Mouse (Mus musculus) embryonic facial prominence, embryonic 13.5 days (tissue): ENCODE data around the gene Nectin2. TPM values are rescaled to one million over a fixed set of nuclear protein-coding genes. Genes with fewer than 3 reads are reported as not detected.

ENCODE experiments used
- ATAC-seq: fragments of 200-750 bp; cut with Nextera tagmentation; 2 replicates; pipeline ENCODE4 v1.8.0; 2017; ENCODE audit warnings: low read depth; ENCODE audit not compliant: insufficient number of reproducible peaks, insufficient read depth, low FRiP score, low TSS enrichment
- H3K27ac ChIP-seq: fragments of 300-500 bp; sonication (generic); 2 replicates; pipeline ENCODE4 v1.5.1; 2015; ENCODE audit warnings: moderate library complexity, mild to moderate bottlenecking, inconsistent platforms
- H3K27me3 ChIP-seq: fragments of 300-500 bp; sonication (generic); 2 replicates; pipeline ENCODE4 v1.6.1; 2015; ENCODE audit warnings: mild to moderate bottlenecking, inconsistent platforms
- H3K36me3 ChIP-seq: fragments of 300-500 bp; sonication (generic); 2 replicates; pipeline ENCODE4 v1.6.1; 2015; ENCODE audit warnings: mild to moderate bottlenecking, inconsistent platforms
- H3K4me1 ChIP-seq: fragments of 300-500 bp; sonication (generic); 2 replicates; pipeline ENCODE4 v1.6.1; 2015; ENCODE audit warnings: inconsistent platforms
- H3K4me2 ChIP-seq: fragments of 300-500 bp; sonication (generic); 2 replicates; pipeline ENCODE4 v1.6.1; 2015; ENCODE audit warnings: moderate library complexity, mild to moderate bottlenecking, inconsistent platforms
- H3K4me3 ChIP-seq: fragments of 300-500 bp; sonication (generic); 2 replicates; pipeline ENCODE4 v1.5.1; 2015; ENCODE audit warnings: mild to moderate bottlenecking, inconsistent platforms
- H3K9ac ChIP-seq: fragments of 300-500 bp; sonication (generic); 2 replicates; pipeline ENCODE4 v1.6.1; 2015; ENCODE audit warnings: mild to moderate bottlenecking, inconsistent platforms
- H3K9me3 ChIP-seq: fragments of 300-500 bp; sonication (generic); 2 replicates; pipeline ENCODE4 v1.6.1; 2016; ENCODE audit warnings: inconsistent platforms
- WGBS: fragments of 180-500 bp; shearing (Covaris S2); methylation state at CpG from one replicate; pipeline ENCODE4 v1.1.7; 2015; ENCODE audit warnings: mixed read lengths; 5-methylcytosine and 5-hydroxymethylcytosine counted together
- polyA plus RNA-seq: library from polyadenylated mRNA; unstranded; fragments of >200 nt; fragmentation: Nextera tagmentation; extraction: Ambion mirVana; gene quantifications from 2 replicates; pipeline ENCODE4 v1.2.1, GENCODE M21; 2015

Gene Nectin2
- polyA plus RNA-seq, 1 experiment from 2014 or later = 87.0 TPM

GRCm38 (mm10) chr7:19764581-19764980, 14.3 kb upstream of the Nectin2 start:
- Histone ChIP-seq H3K9me3 (no peaks in the 10 kb centered on the region), H3K27me3 (no peaks in the 10 kb centered on the region; the same call in 1 of the 2 replicates), H3K36me3 (peaks cover 63% of the 10 kb centered on the region), H3K9ac (no peak overlapping the region), H3K27ac (no peak overlapping the region), H3K4me3 (no peak overlapping the region), H3K4me1 (peaks cover 15% of the 10 kb centered on the region), H3K4me2 (no peak overlapping the region)
- no peak for ATAC-seq
- WGBS = 96% methylated on average over 9 of the region's 9 CpGs

- Histone ChIP-seq H3K9ac (no peak overlapping the region), H3K36me3 (peaks cover 69% of the 10 kb centered on the region), H3K4me3 (no peak overlapping the region)
These were observed 13.7 kb upstream of the Nectin2 start for GRCm38 (mm10) chr7:19763829-19764477.

GRCm38 (mm10) chr7:19762283-19762682, 12.0 kb upstream of the Nectin2 start:
- Histone ChIP-seq H3K36me3 (peaks cover 81% of the 10 kb centered on the region), H3K4me3 (no peak overlapping the region), H3K27me3 (no peaks in the 10 kb centered on the region), H3K27ac (no peak overlapping the region), H3K9me3 (no peaks in the 10 kb centered on the region), H3K4me2 (no peak overlapping the region), H3K9ac (no peak overlapping the region), H3K4me1 (no peaks in the 10 kb centered on the region)
- WGBS = 85% methylated on average over 11 of the region's 11 CpGs
- ATAC-seq = no peak

More at GRCm38 (mm10) chr7:19763829-19764477, 13.7 kb upstream of the Nectin2 start:
- Histone ChIP-seq H3K9me3 (no peaks in the 10 kb centered on the region), H3K27ac (no peak overlapping the region), H3K4me1 (peaks cover 9% of the 10 kb centered on the region), H3K27me3 (no peaks in the 10 kb centered on the region; the same call in 1 of the 2 replicates), H3K4me2 (no peak overlapping the region)
- no peak for ATAC-seq
- 87% methylated on average over 13 of the region's 13 CpGs for WGBS

- Histone ChIP-seq H3K4me1 (0 out of 2 replicates have a peak, but pooled peaks cover 3% of the 10 kb centered on the region), H3K9ac (no peak overlapping the region), H3K27ac (no peak overlapping the region), H3K27me3 (no peaks in the 10 kb centered on the region), H3K9me3 (no peaks in the 10 kb centered on the region), H3K4me3 (no peak overlapping the region), H3K36me3 (peaks cover 72% of the 10 kb centered on the region), H3K4me2 (no peak overlapping the region)
- WGBS = 90% methylated on average over 13 of the region's 13 CpGs
- ATAC-seq = no peak
These were observed 9.7 kb upstream of the Nectin2 start for GRCm38 (mm10) chr7:19760021-19760420.

- peaks cover 59% of the 10 kb centered on the region for H3K36me3 ChIP-seq
- WGBS = 93% methylated on average over 13 of the region's 13 CpGs
- no peak overlapping the region for H3K4me3 ChIP-seq
- H3K9ac ChIP-seq = no peak overlapping the region
- H3K4me2 ChIP-seq = no peak overlapping the region
- 0 out of 2 replicates have a peak, but pooled peaks cover 6% of the 10 kb centered on the region for H3K4me1 ChIP-seq
- ATAC-seq = no peak
- no peaks in the 10 kb centered on the region for H3K9me3 ChIP-seq
- H3K27ac ChIP-seq = no peak overlapping the region
- H3K27me3 ChIP-seq = no peaks in the 10 kb centered on the region
These were observed 8.3 kb upstream of the Nectin2 start for GRCm38 (mm10) chr7:19758623-19759022.

GRCm38 (mm10) chr7:19755851-19756786, 5.8 kb upstream of the Nectin2 start:
- no peak for ATAC-seq
- no peak overlapping the region for H3K27ac ChIP-seq
- no peak overlapping the region for H3K4me2 ChIP-seq
- H3K9me3 ChIP-seq = no peaks in the 10 kb centered on the region
- H3K27me3 ChIP-seq = no peaks in the 10 kb centered on the region
- 79% methylated on average over 24 of the region's 24 CpGs for WGBS
- no peak overlapping the region for H3K4me3 ChIP-seq
- no peak overlapping the region for H3K9ac ChIP-seq
- 0 out of 2 replicates have a peak, but pooled peaks cover 7% of the 10 kb centered on the region for H3K4me1 ChIP-seq
- peaks cover 42% of the 10 kb centered on the region for H3K36me3 ChIP-seq

GRCm38 (mm10) chr7:19755008-19755407, 4.7 kb upstream of the Nectin2 start:
- no peak for ATAC-seq
- 91% methylated on average over 2 of the region's 2 CpGs for WGBS
- no peak overlapping the region for H3K9ac ChIP-seq
- H3K36me3 ChIP-seq = peaks cover 32% of the 10 kb centered on the region
- H3K27ac ChIP-seq = no peak overlapping the region
- no peaks in the 10 kb centered on the region for H3K27me3 ChIP-seq
- H3K4me1 ChIP-seq = peaks cover 11% of the 10 kb centered on the region; the same call in 1 of the 2 replicates
- no peak overlapping the region for H3K4me2 ChIP-seq
- H3K9me3 ChIP-seq = no peaks in the 10 kb centered on the region
- H3K4me3 ChIP-seq = no peak overlapping the region

- no peak overlapping the region for H3K9ac ChIP-seq
- H3K4me2 ChIP-seq = no peak overlapping the region
- H3K27ac ChIP-seq = no peak overlapping the region
- peaks cover 11% of the 10 kb centered on the region; the same call in 1 of the 2 replicates for H3K4me1 ChIP-seq
- H3K4me3 ChIP-seq = no peak overlapping the region
- WGBS = 71% methylated on average over 1 of the region's 1 CpGs
- no peak for ATAC-seq
- peaks cover 23% of the 10 kb centered on the region for H3K36me3 ChIP-seq
- no peaks in the 10 kb centered on the region for H3K9me3 ChIP-seq
- no peaks in the 10 kb centered on the region for H3K27me3 ChIP-seq
These were observed 3.8 kb upstream of the Nectin2 start for GRCm38 (mm10) chr7:19754065-19754464.

- H3K4me2 ChIP-seq = no peak overlapping the region
- 70% methylated on average over 7 of the region's 7 CpGs for WGBS
- H3K4me1 ChIP-seq = peaks cover 11% of the 10 kb centered on the region; the same call in 1 of the 2 replicates
- H3K27me3 ChIP-seq = no peaks in the 10 kb centered on the region
- H3K9me3 ChIP-seq = no peaks in the 10 kb centered on the region
- H3K27ac ChIP-seq = no peak overlapping the region
- no peak overlapping the region for H3K9ac ChIP-seq
- no peak for ATAC-seq
- H3K4me3 ChIP-seq = no peak overlapping the region
- H3K36me3 ChIP-seq = peaks cover 19% of the 10 kb centered on the region
These were observed 3.3 kb upstream of the Nectin2 start for GRCm38 (mm10) chr7:19753587-19753986.

GRCm38 (mm10) chr7:19752652-19753051, 2.4 kb upstream of the Nectin2 start:
- no peaks in the 10 kb centered on the region for H3K27me3 ChIP-seq
- WGBS = 72% methylated on average over 8 of the region's 8 CpGs
- no peak overlapping the region for H3K4me3 ChIP-seq
- no peak overlapping the region for H3K4me2 ChIP-seq
- no peaks in the 10 kb centered on the region for H3K9me3 ChIP-seq
- no peak overlapping the region for H3K27ac ChIP-seq
- H3K4me1 ChIP-seq = peaks cover 18% of the 10 kb centered on the region
- no peak for ATAC-seq
- H3K36me3 ChIP-seq = peaks cover 10% of the 10 kb centered on the region
- H3K9ac ChIP-seq = no peak overlapping the region

GRCm38 (mm10) chr7:19751070-19751383, 744 bp upstream of the Nectin2 start:
- Histone ChIP-seq H3K4me3 (no peak overlapping the region), H3K9ac (no peak overlapping the region), H3K4me2 (peak overlapping the region; percentile 82; the same call in 1 of the 2 replicates), H3K27ac (0 out of 2 replicates have a peak overlapping the region, but pooled peaks have one; percentile 78), H3K36me3 (peaks cover 5% of the 10 kb centered on the region; the same call in 1 of the 2 replicates), H3K9me3 (no peaks in the 10 kb centered on the region), H3K4me1 (peaks cover 31% of the 10 kb centered on the region), H3K27me3 (no peaks in the 10 kb centered on the region)
- 54% methylated on average over 4 of the region's 4 CpGs for WGBS
- no peak for ATAC-seq
